Mouse (Mus musculus): ENCODE data around the gene Cpa5. TPM values are rescaled to one million over a fixed set of nuclear protein-coding genes. Genes with fewer than 3 reads are reported as not detected.
A peak's percentile ranks its signal among the peaks of the same experiment; 100 is the strongest.

Cpa5 gene
- polyA plus RNA-seq, 1 experiment from 2014 or later, result 0.90 TPM

GRCm38 (mm10) chr6:30620994-30621393 is 10.2 kb downstream of the Cpa5 start:
- Histone ChIP-seq H3K27ac (replicated peaks) (peak overlapping the region; percentile 92), H3K4me3 (no peak overlapping the region), H3K4me1 (peaks cover 88% of the 10 kb centered on the region), H3K4me2 (no peak overlapping the region), H3K9me3 (no peaks in the 10 kb centered on the region), H3K36me3 (no peaks in the 10 kb centered on the region), H3K9ac (0 out of 2 replicates have a peak overlapping the region, but pooled peaks have one; percentile 44), H3K27me3 (replicated peaks) (no peaks in the 10 kb centered on the region)
- ATAC-seq (ENCODE audit: extremely low read depth, insufficient number of reproducible peaks, low FRiP score, low TSS enrichment), result no peak
- WGBS, result 68% methylated on average over 6 of the region's 6 CpGs

- 12% methylated on average over 4 of the region's 4 CpGs for WGBS
- peak overlapping the region; percentile 92 for H3K27ac ChIP-seq (replicated peaks)
- no peak overlapping the region for H3K4me3 ChIP-seq
- H3K9me3 ChIP-seq, result no peaks in the 10 kb centered on the region
- peak; percentile 33; the same call in 1 of the 2 replicates for ATAC-seq (ENCODE audit: extremely low read depth, insufficient number of reproducible peaks, low FRiP score, low TSS enrichment)
- peaks cover 79% of the 10 kb centered on the region for H3K4me1 ChIP-seq
- no peak overlapping the region for H3K9ac ChIP-seq
- no peaks in the 10 kb centered on the region for H3K36me3 ChIP-seq
- H3K27me3 ChIP-seq (replicated peaks), result no peaks in the 10 kb centered on the region
- H3K4me2 ChIP-seq, result no peak overlapping the region; the same call in 1 of the 2 replicates
These were observed 11.2 kb downstream of the Cpa5 start for GRCm38 (mm10) chr6:30621986-30622389.

- WGBS, result 46% methylated on average over 9 of the region's 9 CpGs
- no peak overlapping the region for H3K4me2 ChIP-seq
- H3K36me3 ChIP-seq, result no peaks in the 10 kb centered on the region
- no peaks in the 10 kb centered on the region for H3K27me3 ChIP-seq (replicated peaks)
- peaks cover 52% of the 10 kb centered on the region for H3K4me1 ChIP-seq
- H3K9me3 ChIP-seq, result no peaks in the 10 kb centered on the region
- ATAC-seq (ENCODE audit: extremely low read depth, insufficient number of reproducible peaks, low FRiP score, low TSS enrichment), result peak; percentile 29; the same call in 1 of the 2 replicates
- peak overlapping the region; percentile 80 for H3K27ac ChIP-seq (replicated peaks)
- H3K4me3 ChIP-seq, result no peak overlapping the region
- H3K9ac ChIP-seq, result no peak overlapping the region
These were observed 14.0 kb downstream of the Cpa5 start for GRCm38 (mm10) chr6:30624763-30625162.

GRCm38 (mm10) chr6:30628152-30628551 is 17.3 kb downstream of the Cpa5 start:
- Histone ChIP-seq H3K9me3 (no peaks in the 10 kb centered on the region), H3K27me3 (replicated peaks) (no peaks in the 10 kb centered on the region), H3K9ac (no peak overlapping the region), H3K4me3 (no peak overlapping the region), H3K4me1 (peaks cover 20% of the 10 kb centered on the region), H3K27ac (replicated peaks) (no peak overlapping the region), H3K36me3 (no peaks in the 10 kb centered on the region), H3K4me2 (no peak overlapping the region)
- no peak for ATAC-seq (ENCODE audit: extremely low read depth, insufficient number of reproducible peaks, low FRiP score, low TSS enrichment)
- WGBS, result 64% methylated on average over 6 of the region's 6 CpGs

- no peaks in the 10 kb centered on the region for H3K9me3 ChIP-seq
- H3K9ac ChIP-seq, result no peak overlapping the region
- H3K27ac ChIP-seq (replicated peaks), result no peak overlapping the region
- no peak overlapping the region for H3K4me2 ChIP-seq
- no peaks in the 10 kb centered on the region for H3K27me3 ChIP-seq (replicated peaks)
- no peaks in the 10 kb centered on the region for H3K36me3 ChIP-seq
- H3K4me1 ChIP-seq, result peaks cover 5% of the 10 kb centered on the region
- no peak for ATAC-seq (ENCODE audit: extremely low read depth, insufficient number of reproducible peaks, low FRiP score, low TSS enrichment)
- no peak overlapping the region for H3K4me3 ChIP-seq
- 85% methylated on average over 1 of the region's 1 CpGs for WGBS
These were observed 19.2 kb downstream of the Cpa5 start for GRCm38 (mm10) chr6:30629989-30630388.

GRCm38 (mm10) chr6:30635361-30635862 is 24.6 kb downstream of the Cpa5 start:
- Histone ChIP-seq H3K27ac (replicated peaks) (peak overlapping the region; percentile 76), H3K4me1 (peaks cover 38% of the 10 kb centered on the region), H3K4me3 (no peak overlapping the region), H3K4me2 (no peak overlapping the region), H3K9ac (peak overlapping the region; percentile 50), H3K36me3 (no peaks in the 10 kb centered on the region), H3K27me3 (replicated peaks) (no peaks in the 10 kb centered on the region), H3K9me3 (no peaks in the 10 kb centered on the region)
- 20% methylated on average over 8 of the region's 8 CpGs for WGBS
- no peak for ATAC-seq (ENCODE audit: extremely low read depth, insufficient number of reproducible peaks, low FRiP score, low TSS enrichment)

- 48% methylated on average over 4 of the region's 4 CpGs for WGBS
These were observed 25.5 kb downstream of the Cpa5 start for GRCm38 (mm10) chr6:30636186-30636842.

GRCm38 (mm10) chr6:30638674-30639268 is 28.0 kb downstream of the Cpa5 start, which contains the start of gene Cpa1:
Cpa1 (plus strand) TSS chr6:30639218.
- no peak within 1 kb of the TSS for H3K4me2 ChIP-seq
- H3K27me3 ChIP-seq (replicated peaks), result no peaks in the 10 kb centered on the region
- 51% methylated on average over 5 of the region's 5 CpGs for WGBS
- H3K27ac ChIP-seq (replicated peaks), result peak within 1 kb of the TSS; percentile 54; the same call in 1 of the 2 replicates
- H3K9me3 ChIP-seq, result no peaks in the 10 kb centered on the region
- no peak for ATAC-seq (ENCODE audit: extremely low read depth, insufficient number of reproducible peaks, low FRiP score, low TSS enrichment)
- H3K4me3 ChIP-seq, result no peak within 1 kb of the TSS
- peaks cover 40% of the 10 kb centered on the region for H3K4me1 ChIP-seq
- no peaks in the 10 kb centered on the region for H3K36me3 ChIP-seq
- peak within 1 kb of the TSS; percentile 28 for H3K9ac ChIP-seq

More at GRCm38 (mm10) chr6:30636186-30636842, 25.5 kb downstream of the Cpa5 start:
- Histone ChIP-seq H3K4me1 (peaks cover 38% of the 10 kb centered on the region), H3K27me3 (replicated peaks) (no peaks in the 10 kb centered on the region), H3K9me3 (no peaks in the 10 kb centered on the region), H3K4me2 (no peak overlapping the region), H3K9ac (peak overlapping the region; percentile 15), H3K36me3 (no peaks in the 10 kb centered on the region), H3K27ac (replicated peaks) (peak overlapping the region; percentile 76), H3K4me3 (no peak overlapping the region)
- ATAC-seq (ENCODE audit: extremely low read depth, insufficient number of reproducible peaks, low FRiP score, low TSS enrichment), result no peak

- WGBS, result 67% methylated on average over 12 of the region's 12 CpGs
- Histone ChIP-seq H3K4me3 (no peak overlapping the region), H3K27me3 (replicated peaks) (no peaks in the 10 kb centered on the region), H3K4me2 (no peak overlapping the region), H3K36me3 (no peaks in the 10 kb centered on the region), H3K4me1 (peaks cover 20% of the 10 kb centered on the region), H3K27ac (replicated peaks) (no peak overlapping the region), H3K9me3 (no peaks in the 10 kb centered on the region), H3K9ac (no peak overlapping the region)
- no peak for ATAC-seq (ENCODE audit: extremely low read depth, insufficient number of reproducible peaks, low FRiP score, low TSS enrichment)
These were observed 33.1 kb downstream of the Cpa5 start for GRCm38 (mm10) chr6:30643694-30644460.

- H3K36me3 ChIP-seq, result no peaks in the 10 kb centered on the region
- no peak overlapping the region for H3K4me3 ChIP-seq
- peaks cover 20% of the 10 kb centered on the region for H3K4me1 ChIP-seq
- no peaks in the 10 kb centered on the region for H3K9me3 ChIP-seq
- H3K4me2 ChIP-seq, result no peak overlapping the region
- 82% methylated on average over 3 of the region's 3 CpGs for WGBS
- H3K9ac ChIP-seq, result no peak overlapping the region
- no peaks in the 10 kb centered on the region for H3K27me3 ChIP-seq (replicated peaks)
- no peak for ATAC-seq (ENCODE audit: extremely low read depth, insufficient number of reproducible peaks, low FRiP score, low TSS enrichment)
- no peak overlapping the region for H3K27ac ChIP-seq (replicated peaks)
These were observed 33.7 kb downstream of the Cpa5 start for GRCm38 (mm10) chr6:30644462-30644861.

GRCm38 (mm10) chr6:30645379-30645778 is 34.6 kb downstream of the Cpa5 start:
- WGBS, result 86% methylated on average over 6 of the region's 6 CpGs
- ATAC-seq (ENCODE audit: extremely low read depth, insufficient number of reproducible peaks, low FRiP score, low TSS enrichment), result no peak
- Histone ChIP-seq H3K4me1 (peaks cover 19% of the 10 kb centered on the region), H3K27me3 (replicated peaks) (no peaks in the 10 kb centered on the region), H3K9ac (no peak overlapping the region), H3K9me3 (no peaks in the 10 kb centered on the region), H3K4me2 (no peak overlapping the region), H3K36me3 (no peaks in the 10 kb centered on the region), H3K4me3 (no peak overlapping the region), H3K27ac (replicated peaks) (no peak overlapping the region)

All from heart, embryonic 13.5 days (tissue).